8 mouse cellular contexts compared by ENCODE assay signal in genomic region chr4:101646857-101647195, GRCm38 (mm10). TPM values are rescaled to one million over a fixed set of nuclear protein-coding genes. Genes with fewer than 3 reads are reported as not detected.
DNase-seq lines count a peak whose midpoint lies in the region; ATAC-seq lines count a peak whose summit lies in the region.

No protein-coding gene starts in this region.

- peak overlapping the region; percentile 75 for H3K27ac ChIP-seq in heart, embryonic 16.5 days (ENCODE audit: low read length)
- peak overlapping the region; percentile 94 for H3K27ac ChIP-seq in hindbrain, embryonic 13.5 days
- peak overlapping the region; percentile 70; the same call in 1 of the 2 replicates for H3K27ac ChIP-seq in midbrain, embryonic 11.5 days (ENCODE audit: low read depth, low read length)

- H3K4me1 ChIP-seq in heart, embryonic 16.5 days (ENCODE audit: control insufficient read depth, insufficient read depth, low read length): peaks cover 13% of the 10 kb centered on the region
- H3K4me1 ChIP-seq in hindbrain, embryonic 13.5 days (replicated peaks): peaks cover 21% of the 10 kb centered on the region
- peaks cover 4% of the 10 kb centered on the region; the same call in 1 of the 2 replicates for H3K4me1 ChIP-seq in midbrain, embryonic 11.5 days (ENCODE audit: control insufficient read depth, insufficient read depth, low read length)

- H3K36me3 ChIP-seq in heart, embryonic 16.5 days (ENCODE audit: control insufficient read depth, insufficient read depth): no peaks in the 10 kb centered on the region
- H3K36me3 ChIP-seq in hindbrain, embryonic 13.5 days: 0 out of 2 replicates have a peak, but pooled peaks cover 2% of the 10 kb centered on the region
- no peaks in the 10 kb centered on the region for H3K36me3 ChIP-seq in midbrain, embryonic 11.5 days (ENCODE audit: control insufficient read depth, insufficient read depth, low read length)

- WGBS in heart, embryonic 16.5 days: under 1% methylated on average over 8 of the region's 8 CpGs
- WGBS in hindbrain, embryonic 13.5 days: under 1% methylated on average over 8 of the region's 8 CpGs
- 0% methylated on average over 8 of the region's 8 CpGs for WGBS in midbrain, embryonic 11.5 days

- H3K4me3 ChIP-seq in heart, embryonic 16.5 days (ENCODE audit: low read length): peak overlapping the region; percentile 96
- peak overlapping the region; percentile 57 for H3K4me3 ChIP-seq in hindbrain, embryonic 13.5 days
- peak overlapping the region; percentile 77 for H3K4me3 ChIP-seq in midbrain, embryonic 11.5 days (ENCODE audit: low read depth, low read length)

- intact Hi-C loops in heart, postnatal 10 days (cut with DNase I): loop anchor here (10.0 kb wide), 2 partner anchors 382 to 1468 kb away; partner anchors contain the start of genes Jak1, Mier1 and Wdr78

- peak overlapping the region; percentile 69 for H3K9ac ChIP-seq in heart, embryonic 16.5 days (ENCODE audit: low read length)
- peak overlapping the region; percentile 63 for H3K9ac ChIP-seq in hindbrain, embryonic 13.5 days
- H3K9ac ChIP-seq in midbrain, embryonic 11.5 days (ENCODE audit: low read length): peak overlapping the region; percentile 53; the same call in 1 of the 2 replicates

- H3K9me3 ChIP-seq in heart, embryonic 16.5 days (replicated peaks; ENCODE audit: control insufficient read depth, low read length): no peaks in the 10 kb centered on the region
- no peaks in the 10 kb centered on the region for H3K9me3 ChIP-seq in hindbrain, embryonic 13.5 days
- no peaks in the 10 kb centered on the region for H3K9me3 ChIP-seq in midbrain, embryonic 11.5 days (ENCODE audit: control insufficient read depth, low read length)

- peak overlapping the region; percentile 75 for H3K4me2 ChIP-seq in heart, embryonic 16.5 days (ENCODE audit: low read depth, low read length)
- H3K4me2 ChIP-seq in hindbrain, embryonic 13.5 days: peak overlapping the region; percentile 62
- peak overlapping the region; percentile 53 for H3K4me2 ChIP-seq in midbrain, embryonic 11.5 days

- no peak for ATAC-seq in heart, embryonic 16.5 days (replicated peaks; ENCODE audit: extremely low read depth, insufficient read depth, low FRiP score)
- peak; percentile 0 for ATAC-seq in activated CD4-positive, CD25-positive, alpha-beta regulatory T cell, adult 4 months
- ATAC-seq in hindbrain, embryonic 13.5 days (ENCODE audit: low FRiP score): no peak; the same call in 1 of the 2 replicates
- peak; percentile 45 for ATAC-seq in midbrain, embryonic 11.5 days (ENCODE audit: low FRiP score)
- ATAC-seq in megakaryocyte progenitor cell, adult 5-6 weeks (replicated peaks; ENCODE audit: poor library complexity): no peak

- no peaks in the 10 kb centered on the region for H3K27me3 ChIP-seq in heart, embryonic 16.5 days (ENCODE audit: control insufficient read depth, insufficient read depth, low read length)
- H3K27me3 ChIP-seq in hindbrain, embryonic 13.5 days: no peaks in the 10 kb centered on the region
- no peaks in the 10 kb centered on the region for H3K27me3 ChIP-seq in midbrain, embryonic 11.5 days (ENCODE audit: control insufficient read depth, insufficient read depth, low read length)

- DNase-seq in heart, postnatal 10 days: no peak
- DNase-seq in midbrain, embryonic 11.5 days (ENCODE audit: low spot score, missing footprints): no peak
- no peak for DNase-seq in ovary, postnatal 36 days (ENCODE audit: low spot score)
- DNase-seq in yolk sac, embryonic 10.5 days (ENCODE audit: low spot score): no peak

RNA-seq across cellular contexts. Expression of gene Leprot, which starts 0.7 kb away (rescaled TPM):
- polyA plus RNA-seq in heart, embryonic 16.5 days (2015; fragmentation: Nextera tagmentation; extraction: Ambion mirVana): 79.0 and 80.8 TPM in 2 replicates
- total RNA-seq in heart, postnatal 10 days (2021): 10 to 100 TPM; 48.3 to 53.3 TPM
- 10 to 100 TPM; 79.9 to 85.9 TPM for polyA plus RNA-seq in activated CD4-positive, CD25-positive, alpha-beta regulatory T cell, adult 4 months (2017; shearing (Covaris generic))
- polyA plus RNA-seq in hindbrain, embryonic 13.5 days (2015; fragmentation: Nextera tagmentation; extraction: Ambion mirVana): 88.1 and 93.8 TPM in 2 replicates
- polyA plus RNA-seq in midbrain, embryonic 11.5 days (2014; fragmentation: Nextera tagmentation; extraction: Ambion mirVana): 73.7 and 80.0 TPM in 2 replicates
- total RNA-seq in megakaryocyte progenitor cell, adult 5-6 weeks (2015): 35.8 and 37.3 TPM in 2 replicates
- total RNA-seq in megakaryocyte progenitor cell, adult 5-6 weeks (2017): 47.9 and 60.3 TPM in 2 replicates

Comparison
In these comparisons a context has a peak if more than half of its experiments do, and no peak if none do; other contexts are left out.
1. ATAC-seq: peak in activated CD4-positive, CD25-positive, alpha-beta regulatory T cell, adult 4 months (single experiment) and midbrain, embryonic 11.5 days (single experiment); none in heart, embryonic 16.5 days (single experiment), hindbrain, embryonic 13.5 days (single experiment) and megakaryocyte progenitor cell, adult 5-6 weeks (single experiment).
2. Peak in every context shown above with its lines, with median percentiles within 50 percentile points of each other: H3K27ac ChIP-seq, H3K4me2 ChIP-seq, H3K4me3 ChIP-seq and H3K9ac ChIP-seq.